Mouse (Mus musculus) myocyte (in vitro differentiated cells): Measurements from ENCODE around the gene Grik1.

Source experiments
- E2F4 ChIP-seq: IDR thresholded peaks from one replicate; pipeline ENCODE4 v1.6.1; 2011; ENCODE audit warnings: mild to moderate bottlenecking, control low read depth, moderate library complexity; ENCODE audit not compliant: insufficient read depth
- MYOG ChIP-seq, 3 experiments: IDR thresholded peaks; one replicate each; pipeline ENCODE4 v1.6.1; 2011; ENCODE audit warnings: control low read depth in 2 of 3, low read depth in 2 of 3, mild to moderate bottlenecking in 2 of 3; ENCODE audit not compliant: insufficient read length in 2 of 3, control insufficient read depth in 1 of 3, insufficient read depth in 1 of 3
- POLR2A ChIP-seq: IDR thresholded peaks from one replicate; pipeline ENCODE4 v1.6.1; 2011; ENCODE audit warnings: low read depth, mild to moderate bottlenecking, control low read depth, moderate library complexity; ENCODE audit not compliant: insufficient read length
- POLR2AphosphoS2 ChIP-seq: IDR thresholded peaks from one replicate; pipeline ENCODE4 v1.6.1; 2011; ENCODE audit warnings: low read depth, control low read depth; ENCODE audit not compliant: insufficient read length
- REST ChIP-seq: IDR thresholded peaks from one replicate; pipeline ENCODE4 v1.6.1; 2011; ENCODE audit warnings: mild to moderate bottlenecking, control low read depth, moderate library complexity; ENCODE audit not compliant: insufficient read depth, insufficient read length
- TCF12 ChIP-seq: IDR thresholded peaks from one replicate; pipeline ENCODE4 v1.6.1; 2011; ENCODE audit warnings: mild to moderate bottlenecking, control low read depth; ENCODE audit not compliant: poor library complexity, insufficient read depth, severe bottlenecking
- USF1 ChIP-seq: IDR thresholded peaks from one replicate; pipeline ENCODE4 v1.6.1; 2011; ENCODE audit warnings: low read depth, mild to moderate bottlenecking, control low read depth, moderate library complexity

- TF ChIP-seq TCF12 (no peak), POLR2A (no peak), USF1 (no peak), REST (no peak), MYOG (IDR thresholded peaks at IDR 0.05; ENCODE audit: control insufficient read depth in 1 of 3, insufficient read depth in 1 of 3, insufficient read length in 2 of 3, low read depth in 2 of 3) (no peak), POLR2AphosphoS2 (no peak), E2F4 (no peak)
These were observed 33.0 kb downstream of the Grik1 start for GRCm38 (mm10) chr16:88257072-88257471.
